Mouse (Mus musculus) liver (tissue): Measurements from ENCODE around the gene Cflar.
"Not testable (repeated sequence)": the region's sequence is repeated elsewhere in the genome, so short reads cannot be mapped to it uniquely, and the experiment has no call there.

Experiments
- DNase-seq: peaks from one replicate; pipeline ENCODE4 v3.0.0-alpha.2; 2020; ENCODE audit warnings: mixed read lengths

Gene Cflar

DNA sequence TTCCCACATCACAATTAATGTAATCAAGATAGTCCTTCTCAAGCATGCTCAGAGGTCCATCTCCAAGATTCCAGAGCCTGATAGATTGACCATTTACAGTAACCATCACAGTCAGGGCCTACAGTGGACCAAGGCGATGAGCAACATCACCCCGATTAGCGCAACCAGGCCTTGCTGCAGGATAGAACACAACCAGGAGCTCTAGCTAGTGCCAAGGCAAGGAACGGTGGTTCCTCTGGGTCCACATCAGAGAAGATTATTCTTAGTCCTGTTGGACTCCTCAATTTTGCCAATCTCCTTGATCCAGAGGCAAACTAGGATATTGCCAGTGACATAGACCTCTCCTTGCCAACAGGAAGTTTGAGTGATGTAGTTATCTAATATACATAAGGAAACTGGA lies 77.1 kb downstream of the Cflar start:
- no peak for DNase-seq

DNA sequence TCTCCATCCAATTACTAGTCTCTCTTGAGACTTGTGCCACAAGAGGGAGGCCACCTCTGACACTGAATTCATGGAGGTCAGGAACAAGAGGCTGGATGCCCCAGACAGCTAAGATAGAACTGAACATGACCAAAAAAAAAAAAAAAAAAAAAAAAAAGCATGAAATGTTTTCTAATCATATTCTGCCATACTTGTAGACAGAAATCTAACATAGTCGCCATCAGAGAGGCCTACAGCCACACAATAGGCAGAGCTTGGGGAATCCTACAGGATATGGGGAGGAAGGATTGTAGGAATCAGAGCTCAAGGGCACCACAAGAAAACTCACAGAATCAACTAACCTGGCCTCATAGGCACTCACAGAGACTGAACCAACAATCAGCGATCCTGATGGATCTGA lies 83.4 kb downstream of the Cflar start:
- DNase-seq, result no peak

DNA sequence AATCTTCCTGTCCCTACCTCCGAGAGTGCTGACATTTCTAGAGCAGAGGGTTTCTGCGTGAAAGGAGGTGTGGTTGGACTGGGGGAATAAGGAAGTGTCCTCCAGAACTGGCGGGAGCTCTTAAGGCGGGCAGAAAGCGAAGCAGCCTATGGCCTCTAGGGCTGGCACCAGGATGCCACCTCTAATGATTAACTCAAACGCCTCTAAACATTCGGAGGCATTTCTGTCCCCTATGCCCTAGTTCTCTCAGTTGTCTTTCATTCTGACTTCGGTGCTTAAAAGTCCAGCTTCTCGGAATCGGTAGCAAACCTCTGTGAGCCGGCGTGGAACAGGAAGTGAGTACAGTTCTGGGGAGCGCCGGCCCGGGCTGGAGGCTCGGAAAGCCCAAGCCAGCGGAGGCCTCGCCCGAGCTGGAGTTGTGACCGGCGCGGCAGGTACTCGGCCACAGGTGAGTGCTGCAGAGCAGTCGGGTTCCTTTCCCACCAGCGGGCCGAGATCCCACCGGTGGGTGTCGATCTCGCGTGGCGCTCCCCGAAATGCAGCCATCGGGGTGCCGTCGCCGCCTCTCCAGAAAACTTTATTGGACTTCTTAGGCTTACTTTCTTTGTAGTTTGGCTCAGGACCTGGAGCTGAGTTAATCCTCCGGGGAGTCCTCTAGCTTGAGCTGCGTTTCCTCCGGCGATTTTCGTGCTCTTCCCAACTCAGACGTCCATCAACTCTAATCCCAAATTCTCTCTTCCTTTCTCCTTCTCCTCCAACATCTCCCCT lies 84.2 kb downstream of the Cflar start, which contains the start of gene Casp8:
Casp8 (plus strand) TSS at position 84 of the 768 bp plus-strand sequence.
- DNase-seq, result peak; percentile 63

DNA sequence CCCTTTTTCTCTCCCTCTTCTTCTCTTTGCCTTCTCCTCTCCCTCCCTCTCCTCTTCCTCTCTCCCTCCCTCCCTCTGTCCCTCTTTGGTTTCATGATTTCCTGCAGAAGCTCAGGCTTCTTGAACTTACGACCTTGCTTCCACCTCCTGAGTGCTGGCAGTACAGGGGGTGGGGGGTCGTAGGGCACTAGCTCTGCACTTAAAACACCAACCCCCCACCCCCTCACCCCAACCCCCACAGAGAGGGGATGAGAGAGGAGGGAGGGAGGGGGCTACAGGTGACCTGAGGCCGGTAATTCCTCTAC lies 84.7 kb downstream of the Cflar start:
- no peak for DNase-seq

DNA sequence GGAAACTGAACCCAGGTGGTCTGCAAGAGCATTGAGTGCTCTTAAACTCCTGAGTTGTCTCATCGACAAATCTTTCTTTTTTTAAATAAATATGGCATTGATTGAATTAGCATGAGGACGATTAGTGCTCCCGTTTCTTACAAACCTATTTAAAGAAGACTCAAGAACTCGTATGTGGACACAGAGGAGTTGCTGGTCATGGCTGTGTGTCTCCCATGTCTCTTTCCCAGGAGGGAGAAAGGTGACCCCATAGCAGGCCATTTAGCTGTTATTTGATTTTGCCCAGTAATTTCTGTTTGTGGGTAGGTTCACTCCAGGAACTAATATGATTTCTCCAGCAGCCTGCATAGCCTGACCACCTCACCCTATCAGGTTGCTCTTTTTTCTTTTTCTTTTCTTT lies 85.5 kb downstream of the Cflar start:
- DNase-seq, result no peak

DNA sequence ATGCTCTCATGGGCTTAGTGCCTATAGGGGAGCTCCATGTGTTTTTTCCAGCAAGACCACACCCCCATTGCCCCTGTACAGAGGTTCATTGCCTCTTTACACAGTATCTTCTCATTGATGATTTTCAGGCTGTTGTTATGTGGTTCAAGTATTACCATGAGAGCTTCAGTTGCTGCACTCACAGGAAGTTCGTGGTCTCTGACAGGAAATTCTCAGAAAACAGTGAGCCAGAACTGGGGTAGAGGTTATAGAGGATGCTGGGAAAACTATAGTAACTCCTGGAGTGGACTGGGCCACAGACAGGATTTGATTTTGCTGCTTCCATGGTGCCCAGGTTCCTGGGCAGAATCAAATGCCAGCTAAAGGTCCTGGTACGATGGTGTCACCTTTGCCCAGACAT lies 86.1 kb downstream of the Cflar start:
- DNase-seq, result no peak

DNA sequence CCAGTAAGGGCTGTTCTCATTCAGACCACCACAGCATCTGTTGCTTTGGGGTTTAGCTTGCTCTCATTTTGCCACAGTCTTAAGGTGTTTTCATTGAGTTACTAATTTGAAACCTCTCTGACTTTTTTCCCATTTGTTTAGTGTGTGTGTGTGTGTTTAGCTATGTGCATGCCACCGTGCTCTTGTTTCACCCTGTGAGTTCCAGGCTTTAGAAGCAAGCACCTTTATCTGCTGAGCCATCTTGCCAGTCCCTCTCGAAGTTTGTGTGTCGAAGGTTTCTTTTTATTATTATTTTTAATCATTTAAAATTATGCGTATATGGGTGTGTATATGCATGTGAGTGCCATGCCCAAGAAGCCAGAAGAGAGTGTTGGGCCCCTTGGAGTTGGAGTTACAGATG lies 87.6 kb downstream of the Cflar start:
- no peak for DNase-seq

DNA sequence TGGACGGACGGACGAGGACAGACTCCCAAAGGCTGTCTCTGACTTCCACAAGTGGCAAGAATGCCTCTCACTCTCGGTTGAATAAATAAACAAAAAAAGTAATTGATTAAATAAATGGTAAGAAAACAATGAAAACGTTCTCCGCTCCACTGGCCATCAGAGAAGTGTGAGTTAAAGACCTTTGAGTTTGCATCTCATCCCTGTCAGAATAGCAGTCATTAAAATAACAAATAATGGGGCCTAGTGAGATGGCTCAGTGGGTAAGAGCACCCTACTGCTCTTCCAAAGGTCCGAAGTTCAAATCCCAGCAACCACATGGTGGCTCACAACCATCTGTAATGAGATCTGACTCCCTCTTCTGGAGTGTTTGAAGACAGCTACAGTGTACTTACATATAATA lies 89.3 kb downstream of the Cflar start:
- not testable (repeated sequence) for DNase-seq

DNA sequence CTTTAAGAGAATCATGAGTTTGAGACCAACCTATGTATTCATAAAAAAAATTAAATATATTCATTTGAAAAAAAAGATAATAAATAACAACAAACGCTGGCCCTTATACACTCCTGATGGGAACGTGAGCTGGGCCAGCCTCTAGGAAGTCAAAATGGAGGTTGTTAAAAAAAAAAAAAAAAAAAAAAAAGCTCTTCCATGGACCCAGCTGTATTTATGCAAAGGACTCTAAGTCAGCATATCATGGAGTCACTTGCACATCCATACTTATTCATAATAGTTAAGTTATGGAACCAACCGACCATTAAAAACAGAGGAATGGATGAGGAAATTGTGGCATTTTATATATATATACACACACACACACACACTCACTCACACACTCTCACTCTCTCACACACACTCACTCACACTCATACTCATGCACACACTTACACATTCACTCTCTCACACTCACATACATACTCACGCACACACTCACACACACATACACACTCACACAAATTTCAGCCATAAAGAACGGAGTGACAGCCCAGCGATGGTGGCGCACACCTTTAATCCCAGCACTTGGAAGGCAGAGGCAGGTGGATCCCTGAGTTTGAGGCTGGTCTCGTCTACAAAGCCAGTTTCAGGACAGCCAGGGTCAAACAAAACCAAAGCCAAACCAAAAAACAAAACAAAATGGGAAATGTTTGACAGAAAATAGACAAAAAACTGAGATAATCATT lies 90.4 kb downstream of the Cflar start:
- no peak for DNase-seq

DNA sequence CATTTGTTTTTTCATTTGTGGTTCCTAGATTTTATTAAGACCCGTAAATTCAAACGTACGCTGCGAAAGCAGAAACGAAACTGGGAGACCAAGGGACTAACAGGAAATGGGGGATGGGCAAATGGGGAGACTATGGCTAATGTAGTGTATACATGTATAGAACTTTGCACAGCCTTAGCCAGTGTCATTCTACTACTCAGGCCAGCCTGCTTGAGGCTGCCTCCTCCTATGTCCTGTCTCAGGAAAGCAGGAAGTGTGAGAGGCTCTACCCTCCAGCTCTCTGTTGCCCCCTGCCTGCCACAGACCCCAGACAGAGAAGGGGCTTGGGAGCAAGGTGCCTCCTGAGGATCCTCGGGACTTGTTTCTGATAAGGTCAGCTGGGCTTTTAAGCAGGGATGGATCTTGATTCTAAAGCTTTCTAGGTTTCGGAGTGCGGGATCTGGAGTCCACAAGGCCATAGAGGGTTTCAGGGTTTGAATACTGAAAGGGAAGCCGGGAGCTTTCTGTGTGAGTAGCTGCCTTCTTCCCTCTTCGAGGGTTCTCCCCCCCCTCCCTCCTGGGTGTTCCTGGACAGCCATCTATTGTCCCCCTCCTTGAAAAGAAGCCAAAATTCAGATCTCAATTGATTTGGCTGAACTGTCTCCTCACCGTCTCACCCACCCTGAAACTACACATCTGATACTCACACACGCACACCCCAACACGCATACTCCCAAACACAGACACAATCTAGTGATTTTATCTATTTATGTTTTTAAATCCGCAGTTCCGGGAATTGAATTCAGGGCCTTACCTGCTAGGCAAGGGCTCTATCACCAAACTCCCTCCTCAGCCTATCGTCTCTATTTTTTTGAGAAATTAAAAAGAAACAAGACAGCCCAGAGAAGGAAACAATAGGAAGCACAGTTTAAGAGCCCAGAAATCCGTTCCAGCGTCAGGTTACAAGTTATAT lies 91.3 kb downstream of the Cflar start:
- peak; percentile 42 for DNase-seq

DNA sequence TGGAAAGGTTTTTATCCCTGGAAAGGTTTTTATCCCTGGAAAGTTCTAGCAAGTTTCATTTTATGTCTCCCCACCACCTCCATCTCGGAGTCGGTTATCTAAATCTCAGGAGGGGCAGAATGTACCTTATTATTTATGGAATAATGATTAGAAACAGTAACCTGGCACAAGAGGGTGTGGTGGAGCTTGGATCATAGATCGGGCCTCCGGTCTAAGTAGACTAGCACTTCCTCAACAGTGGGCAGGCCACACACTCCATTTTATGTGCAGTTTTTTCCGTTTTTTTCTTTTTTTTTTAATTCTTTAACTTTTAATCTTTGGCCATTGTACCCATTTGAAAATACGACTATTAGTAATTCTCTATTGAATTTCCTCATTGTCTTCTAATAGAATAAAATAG lies 92.2 kb downstream of the Cflar start:
- no peak for DNase-seq

DNA sequence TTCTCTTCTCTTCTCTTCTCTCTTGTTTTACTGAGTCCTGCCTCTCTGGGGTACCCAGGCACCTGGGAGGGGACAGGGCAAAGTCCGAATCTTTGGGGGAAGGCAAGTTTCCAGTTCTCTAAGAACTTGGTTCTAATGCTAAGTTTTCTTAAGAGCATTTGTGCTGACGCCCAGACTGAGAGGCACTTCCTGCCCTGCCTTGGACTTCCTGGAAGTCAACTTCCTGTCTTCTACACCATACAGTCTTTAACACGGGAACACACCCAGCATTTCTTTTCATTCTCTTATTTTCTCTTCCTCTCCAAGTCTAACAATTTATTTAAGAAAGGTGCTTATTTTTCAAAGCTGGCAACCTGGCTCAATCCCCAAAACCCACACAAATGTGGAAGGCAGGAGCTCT lies 95.3 kb downstream of the Cflar start:
- DNase-seq, result no peak
